Mouse (Mus musculus) liver, embryonic 14.5 days (tissue): ENCODE measurements around the gene Tmem127.

Experiments
- CTCF ChIP-seq: IDR thresholded peaks from 2 replicates; pipeline ENCODE4 v1.5.1; 2016; ENCODE audit warnings: antibody characterized with exemption, low read depth, control low read depth
- EP300 ChIP-seq: IDR thresholded peaks from 2 replicates; pipeline ENCODE4 v1.6.1; 2016; ENCODE audit warnings: antibody characterized with exemption, low read depth

GRCm38 (mm10) chr2:127306123-127306522 lies 58.4 kb downstream of the Tmem127 start:
- TF ChIP-seq EP300 (no peak), CTCF (peak; percentile 52; the same call in 1 of the 2 replicates)
